Mouse (Mus musculus) urinary bladder, postnatal 10 days (tissue): ENCODE data around the gene Immt.
A peak's percentile ranks its signal among the peaks of the same experiment; 100 is the strongest.
"Not testable (repeated sequence)": the region's sequence is repeated elsewhere in the genome, so short reads cannot be mapped to it uniquely, and the experiment has no call there.

ENCODE experiments used
- DNase-seq: peaks from one replicate; pipeline ENCODE4 v3.0.0; 2022; ENCODE audit warnings: low spot score

Immt gene

GRCm38 (mm10) chr6:71846906-71847305 is 15.8 kb downstream of the Immt start:
- not testable (repeated sequence) for DNase-seq

GRCm38 (mm10) chr6:71867751-71868150 is 36.6 kb downstream of the Immt start:
- no peak for DNase-seq

GRCm38 (mm10) chr6:71868809-71869208 is 37.7 kb downstream of the Immt start:
- DNase-seq: no peak

- no peak for DNase-seq
Observed at GRCm38 (mm10) chr6:71871396-71871795, 40.3 kb downstream of the Immt start.

- no peak for DNase-seq
Observed at GRCm38 (mm10) chr6:71877965-71878760, 47.0 kb downstream of the Immt start.

- no peak for DNase-seq
Observed at GRCm38 (mm10) chr6:71893263-71893662, 62.1 kb downstream of the Immt start.

GRCm38 (mm10) chr6:71907702-71908235 is 76.6 kb downstream of the Immt start:
- no peak for DNase-seq

GRCm38 (mm10) chr6:71908481-71909381 is 77.6 kb downstream of the Immt start, which contains the start of the genes Ptcd3 and Polr1a:
TSS of gene Ptcd3 (minus strand) at chr6:71908750.
TSS of gene Polr1a (plus strand) at chr6:71909053.
- peak; percentile 54 for DNase-seq

- no peak for DNase-seq
Observed at GRCm38 (mm10) chr6:71909384-71909783, 78.3 kb downstream of the Immt start.

GRCm38 (mm10) chr6:71909840-71910239 is 78.7 kb downstream of the Immt start:
- DNase-seq: no peak

GRCm38 (mm10) chr6:71911686-71912450 is 80.7 kb downstream of the Immt start:
- DNase-seq: no peak

- no peak for DNase-seq
Observed at GRCm38 (mm10) chr6:71920752-71921151, 89.6 kb downstream of the Immt start.

- DNase-seq: not testable (repeated sequence)
Observed at GRCm38 (mm10) chr6:71925233-71925632, 94.1 kb downstream of the Immt start.
